Mouse (Mus musculus) kidney, embryonic 15.5 days (tissue): ENCODE results near the gene Mafg. TPM values are rescaled to one million over a fixed set of nuclear protein-coding genes. Genes with fewer than 3 reads are reported as not detected.

Source experiments
- ATAC-seq: fragments of 200-750 bp; cut with Nextera tagmentation; replicated peaks from 2 replicates; pipeline ENCODE4 v1.8.0; 2017; ENCODE audit warnings: moderate TSS enrichment; ENCODE audit not compliant: low FRiP score
- H3K27ac ChIP-seq: fragments of 300-500 bp; sonication (generic); 2 replicates; pipeline ENCODE4 v1.5.1; 2015; ENCODE audit warnings: mild to moderate bottlenecking, inconsistent platforms
- H3K27me3 ChIP-seq: fragments of 300-500 bp; sonication (generic); 2 replicates; pipeline ENCODE4 v1.6.1; 2015; ENCODE audit warnings: inconsistent platforms
- H3K36me3 ChIP-seq: fragments of 300-500 bp; sonication (generic); 2 replicates; pipeline ENCODE4 v1.6.1; 2015; ENCODE audit warnings: inconsistent platforms
- H3K4me1 ChIP-seq: fragments of 300-500 bp; sonication (generic); 2 replicates; pipeline ENCODE4 v1.6.1; 2015; ENCODE audit warnings: inconsistent platforms
- H3K4me2 ChIP-seq: fragments of 300-500 bp; sonication (generic); 2 replicates; pipeline ENCODE4 v1.6.1; 2015; ENCODE audit warnings: moderate library complexity, mild to moderate bottlenecking, inconsistent platforms
- H3K4me3 ChIP-seq: fragments of 300-500 bp; sonication (generic); replicated peaks from 2 replicates; pipeline ENCODE4 v1.5.1; 2015; ENCODE audit warnings: mild to moderate bottlenecking, inconsistent platforms
- H3K9ac ChIP-seq: fragments of 300-500 bp; sonication (generic); 2 replicates; pipeline ENCODE4 v1.6.1; 2015; ENCODE audit warnings: mild to moderate bottlenecking, inconsistent platforms
- H3K9me3 ChIP-seq: fragments of 300-500 bp; sonication (generic); replicated peaks from 2 replicates; pipeline ENCODE4 v1.6.1; 2016; ENCODE audit warnings: inconsistent platforms
- WGBS: fragments of 180-500 bp; shearing (Covaris S2); methylation state at CpG from one replicate; pipeline ENCODE4 v1.1.7; 2015; ENCODE audit warnings: mixed read lengths; 5-methylcytosine and 5-hydroxymethylcytosine counted together
- polyA plus RNA-seq: library from polyadenylated mRNA; unstranded; fragments of >200 nt; fragmentation: Nextera tagmentation; extraction: Ambion mirVana; gene quantifications from 2 replicates; pipeline ENCODE4 v1.2.1, GENCODE M21; 2015

Mafg gene
- polyA plus RNA-seq, 1 experiment from 2014 or later, result 35.9 TPM

DNA sequence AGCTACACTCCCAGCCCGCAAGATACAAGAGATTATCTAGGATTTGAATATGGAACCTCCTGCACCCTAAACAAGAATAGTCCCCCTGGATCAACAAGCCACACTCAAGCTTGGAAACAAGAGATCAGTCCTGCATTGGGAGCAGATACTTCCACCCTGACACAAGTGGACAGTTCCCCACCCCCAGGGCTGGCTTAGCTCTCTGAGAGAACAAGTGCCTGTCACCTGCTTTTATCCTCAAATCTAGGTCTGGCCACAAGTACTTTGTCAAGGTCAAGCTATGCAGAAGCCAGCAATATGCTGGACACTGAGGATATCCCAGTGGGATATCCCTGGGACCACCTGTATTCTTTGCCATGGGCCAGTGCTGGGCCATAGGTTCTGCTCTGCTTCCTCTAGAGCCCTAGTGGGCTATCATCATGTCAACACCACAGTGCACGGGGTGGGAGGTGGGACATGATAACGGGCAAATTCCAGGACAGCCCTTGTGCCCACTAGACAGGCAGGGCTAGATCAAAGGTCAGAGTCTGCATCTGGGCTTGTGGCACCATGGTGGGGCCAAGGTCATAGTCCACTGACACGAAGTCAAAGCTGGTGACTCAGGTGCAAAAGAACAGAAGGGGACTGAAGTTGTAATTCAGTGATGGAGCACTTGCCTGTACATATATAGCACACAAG is 16.6 kb downstream of the Mafg start:
- 50% methylated on average over 4 of the region's 4 CpGs for WGBS
- no peaks in the 10 kb centered on the region for H3K9me3 ChIP-seq
- peak overlapping the region; percentile 91 for H3K4me2 ChIP-seq
- no peak for ATAC-seq
- H3K27ac ChIP-seq, result peak overlapping the region; percentile 80
- H3K36me3 ChIP-seq, result peaks cover 69% of the 10 kb centered on the region
- peaks cover 25% of the 10 kb centered on the region for H3K4me1 ChIP-seq
- H3K9ac ChIP-seq, result peak overlapping the region; percentile 72
- H3K4me3 ChIP-seq, result peak overlapping the region; percentile 75
- no peaks in the 10 kb centered on the region for H3K27me3 ChIP-seq

DNA sequence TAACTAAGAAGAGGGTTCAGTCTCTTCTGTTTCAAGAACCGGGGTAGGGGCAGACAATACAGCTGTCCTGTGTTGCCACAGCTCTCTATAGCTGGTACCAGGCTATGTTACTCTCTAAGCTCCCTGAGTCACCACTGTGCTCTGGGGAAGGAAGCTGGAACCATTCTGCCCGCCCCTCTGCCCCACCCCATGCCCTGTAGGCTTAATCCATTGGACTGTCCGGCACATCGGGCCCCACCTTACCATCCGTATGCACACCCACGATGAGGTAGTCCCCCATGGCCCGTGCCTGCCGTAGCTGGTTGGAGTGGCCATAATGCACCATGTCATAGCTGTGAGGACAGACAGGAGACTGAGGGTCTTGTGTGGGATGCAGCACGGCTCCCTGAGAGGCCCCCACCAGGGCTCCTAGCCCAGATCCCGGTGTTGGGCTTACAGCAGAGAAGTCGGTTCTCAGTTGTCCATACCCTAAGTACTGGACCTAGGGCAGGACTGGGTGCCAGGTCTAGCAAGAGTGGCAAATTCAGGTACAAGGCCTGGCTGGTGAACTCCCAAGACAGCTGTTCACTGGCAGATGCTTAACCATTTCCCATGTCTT is 17.7 kb downstream of the Mafg start:
- Histone ChIP-seq H3K4me1 (peaks cover 25% of the 10 kb centered on the region), H3K4me2 (peak overlapping the region; percentile 10; the same call in 1 of the 2 replicates), H3K36me3 (peaks cover 70% of the 10 kb centered on the region), H3K27me3 (no peaks in the 10 kb centered on the region), H3K9me3 (no peaks in the 10 kb centered on the region), H3K9ac (no peak overlapping the region), H3K27ac (no peak overlapping the region), H3K4me3 (no peak overlapping the region)
- 91% methylated on average over 11 of the region's 11 CpGs for WGBS
- no peak for ATAC-seq

GRCm38 (mm10) chr11:120615167-120615566 is 18.2 kb downstream of the Mafg start:
- no peak overlapping the region for H3K27ac ChIP-seq
- no peak overlapping the region for H3K9ac ChIP-seq
- WGBS, result 97% methylated on average over 6 of the region's 6 CpGs
- no peaks in the 10 kb centered on the region for H3K9me3 ChIP-seq
- no peak for ATAC-seq
- no peak overlapping the region for H3K4me2 ChIP-seq
- H3K4me3 ChIP-seq, result no peak overlapping the region
- peaks cover 25% of the 10 kb centered on the region for H3K4me1 ChIP-seq
- peaks cover 69% of the 10 kb centered on the region for H3K36me3 ChIP-seq
- H3K27me3 ChIP-seq, result no peaks in the 10 kb centered on the region

GRCm38 (mm10) chr11:120613976-120614375 is 19.4 kb downstream of the Mafg start:
- H3K27me3 ChIP-seq, result no peaks in the 10 kb centered on the region
- peaks cover 60% of the 10 kb centered on the region for H3K36me3 ChIP-seq
- no peak overlapping the region for H3K4me3 ChIP-seq
- H3K27ac ChIP-seq, result no peak overlapping the region
- ATAC-seq, result no peak
- no peaks in the 10 kb centered on the region for H3K9me3 ChIP-seq
- H3K9ac ChIP-seq, result no peak overlapping the region
- WGBS, result 87% methylated on average over 8 of the region's 8 CpGs
- peaks cover 35% of the 10 kb centered on the region for H3K4me1 ChIP-seq
- H3K4me2 ChIP-seq, result no peak overlapping the region

DNA sequence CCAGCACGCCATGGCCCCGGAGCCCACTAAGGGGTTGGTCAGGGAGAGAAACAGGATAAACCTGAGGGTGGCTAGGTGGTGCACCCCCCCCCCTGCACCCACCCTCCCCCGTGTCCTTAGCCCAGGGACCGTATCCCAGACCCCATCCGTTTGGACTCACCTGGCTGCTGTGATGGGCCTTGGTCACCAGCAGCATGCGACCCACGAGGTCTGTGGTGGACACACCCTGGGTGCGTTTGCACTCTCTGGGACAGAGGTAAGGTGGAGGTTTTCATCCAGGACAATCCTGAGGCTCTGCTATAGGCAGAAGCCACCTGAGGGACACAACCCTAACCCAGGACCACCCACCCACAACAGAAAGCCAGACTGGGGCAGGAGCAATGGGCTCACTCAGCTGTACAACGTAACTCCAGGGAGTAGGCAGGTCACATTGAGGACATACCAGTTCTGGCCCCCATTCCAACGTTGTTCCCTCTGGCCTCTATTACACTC is 19.9 kb downstream of the Mafg start:
- WGBS, result 90% methylated on average over 10 of the region's 10 CpGs
- H3K36me3 ChIP-seq, result peaks cover 55% of the 10 kb centered on the region
- ATAC-seq, result no peak

GRCm38 (mm10) chr11:120612763-120613162 is 20.6 kb downstream of the Mafg start:
- Histone ChIP-seq H3K27me3 (no peaks in the 10 kb centered on the region), H3K4me1 (peaks cover 40% of the 10 kb centered on the region), H3K36me3 (peaks cover 49% of the 10 kb centered on the region), H3K4me3 (no peak overlapping the region), H3K9ac (no peak overlapping the region), H3K27ac (no peak overlapping the region), H3K9me3 (no peaks in the 10 kb centered on the region), H3K4me2 (no peak overlapping the region)
- no peak; the same call in 1 of the 2 replicates for ATAC-seq
- WGBS, result 45% methylated on average over 6 of the region's 6 CpGs

More for the DNA sequence above, 19.9 kb downstream of the Mafg start:
- H3K27ac ChIP-seq, result no peak overlapping the region
- H3K4me1 ChIP-seq, result peaks cover 39% of the 10 kb centered on the region
- no peak overlapping the region for H3K4me2 ChIP-seq
- H3K9me3 ChIP-seq, result no peaks in the 10 kb centered on the region
- no peaks in the 10 kb centered on the region for H3K27me3 ChIP-seq
- H3K9ac ChIP-seq, result no peak overlapping the region
- H3K4me3 ChIP-seq, result no peak overlapping the region

DNA sequence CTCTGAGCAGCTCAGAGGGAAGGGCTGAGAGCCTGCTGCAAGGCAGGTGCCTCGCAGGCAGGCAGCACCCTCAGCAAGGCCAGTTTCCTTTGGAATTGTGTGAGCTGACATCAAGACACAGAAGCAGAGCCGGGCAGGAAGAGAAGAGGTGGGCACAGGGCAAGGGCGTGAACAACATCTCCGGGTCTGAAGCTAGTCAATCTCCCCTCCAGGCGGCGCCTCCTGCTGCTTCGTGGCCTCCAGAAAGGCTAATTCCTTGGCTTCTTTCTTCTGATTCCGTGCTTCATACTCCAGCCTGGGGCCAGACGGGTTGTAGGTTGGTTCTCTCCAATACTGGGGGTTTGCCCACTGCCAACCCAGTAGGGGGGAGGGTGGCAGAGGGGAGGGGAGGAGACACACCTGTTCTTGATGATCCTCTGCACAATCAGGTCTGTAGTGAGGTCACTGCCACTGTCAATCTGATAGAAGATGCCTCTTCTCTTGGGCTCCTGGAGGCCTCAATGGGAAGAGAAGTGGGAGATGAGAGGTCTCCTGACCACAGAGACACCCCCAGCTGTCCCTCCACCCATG is 22.8 kb downstream of the Mafg start:
- no peak overlapping the region for H3K9ac ChIP-seq
- no peak overlapping the region for H3K4me2 ChIP-seq
- no peak for ATAC-seq
- no peak overlapping the region for H3K4me3 ChIP-seq
- no peak overlapping the region for H3K27ac ChIP-seq
- no peaks in the 10 kb centered on the region for H3K27me3 ChIP-seq
- peaks cover 29% of the 10 kb centered on the region for H3K4me1 ChIP-seq
- WGBS, result 83% methylated on average over 9 of the region's 9 CpGs
- H3K36me3 ChIP-seq, result peaks cover 61% of the 10 kb centered on the region
- no peaks in the 10 kb centered on the region for H3K9me3 ChIP-seq

DNA sequence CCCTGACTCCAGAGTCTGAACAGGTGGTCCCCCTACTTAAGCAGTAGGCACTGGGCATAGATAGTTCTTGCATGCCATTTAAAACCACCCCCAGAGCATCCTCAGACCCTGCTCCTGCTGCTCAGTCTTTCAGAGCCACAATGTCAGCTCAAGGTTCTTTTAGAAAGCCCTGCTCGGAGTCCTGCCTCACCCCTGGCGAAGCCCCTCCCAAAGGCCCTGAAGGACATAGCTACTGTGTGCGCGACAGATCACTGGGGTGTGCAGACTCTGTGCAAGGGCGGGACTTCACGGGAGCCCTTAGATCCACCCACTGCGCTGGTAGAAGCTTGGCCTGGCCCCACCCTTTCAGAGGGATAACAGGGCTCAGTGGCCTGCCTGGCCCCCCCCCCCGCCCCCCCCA is 24.1 kb downstream of the Mafg start:
- Histone ChIP-seq H3K36me3 (peaks cover 66% of the 10 kb centered on the region), H3K27me3 (no peaks in the 10 kb centered on the region), H3K9ac (no peak overlapping the region; the same call in 1 of the 2 replicates), H3K4me1 (peaks cover 29% of the 10 kb centered on the region), H3K4me2 (peak overlapping the region; percentile 65), H3K9me3 (no peaks in the 10 kb centered on the region), H3K27ac (peak overlapping the region; percentile 33), H3K4me3 (peak overlapping the region; percentile 37; the same call in 1 of the 2 replicates)
- 20% methylated on average over 8 of the region's 8 CpGs for WGBS
- ATAC-seq, result peak; percentile 63

- peaks cover 66% of the 10 kb centered on the region for H3K36me3 ChIP-seq
- ATAC-seq, result 0 out of 2 replicates have a peak, but pooled peaks have one; percentile 17
- 4% methylated on average over 45 of the region's 45 CpGs for WGBS
These were observed 25.0 kb downstream of the Mafg start, which contains the start of gene Npb for GRCm38 (mm10) chr11:120608241-120609034. Gene Npb, plus strand, starts transcription at chr11:120608477.

DNA sequence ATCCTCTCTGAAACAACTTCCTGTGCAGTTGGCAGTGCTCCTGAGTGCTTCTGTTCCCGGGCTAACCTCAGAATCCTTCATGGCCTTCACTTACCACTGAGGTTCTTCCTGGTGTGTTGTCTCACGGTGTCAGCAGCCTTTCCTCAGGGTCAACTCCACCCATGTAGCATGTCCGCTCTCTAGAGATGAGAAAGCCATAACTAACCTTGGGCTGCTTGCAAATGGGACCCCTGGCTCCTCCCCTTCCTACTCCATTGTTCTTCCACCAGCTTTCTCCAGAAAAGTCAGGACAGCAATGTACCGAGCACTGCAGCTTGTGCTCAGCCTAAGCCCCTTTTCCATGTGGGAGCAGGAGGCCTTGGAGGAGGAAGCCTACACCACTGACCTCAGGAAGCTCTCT is 26.6 kb downstream of the Mafg start:
- H3K4me3 ChIP-seq, result no peak overlapping the region
- H3K27me3 ChIP-seq, result no peaks in the 10 kb centered on the region
- no peak for ATAC-seq
- 66% methylated on average over 4 of the region's 4 CpGs for WGBS
- no peaks in the 10 kb centered on the region for H3K9me3 ChIP-seq
- peaks cover 67% of the 10 kb centered on the region for H3K36me3 ChIP-seq
- 0 out of 2 replicates have a peak overlapping the region, but pooled peaks have one; percentile 7 for H3K9ac ChIP-seq
- 0 out of 2 replicates have a peak overlapping the region, but pooled peaks have one; percentile 1 for H3K27ac ChIP-seq
- peaks cover 29% of the 10 kb centered on the region for H3K4me1 ChIP-seq
- no peak overlapping the region for H3K4me2 ChIP-seq

More at GRCm38 (mm10) chr11:120608241-120609034, 25.0 kb downstream of the Mafg start, which contains the start of gene Npb:
- Histone ChIP-seq H3K27ac (peak within 1 kb of the TSS; percentile 33), H3K4me2 (peak within 1 kb of the TSS; percentile 65), H3K27me3 (no peaks in the 10 kb centered on the region), H3K9ac (peak within 1 kb of the TSS; percentile 44), H3K4me1 (peaks cover 29% of the 10 kb centered on the region), H3K9me3 (no peaks in the 10 kb centered on the region), H3K4me3 (peak within 1 kb of the TSS; percentile 37)

DNA sequence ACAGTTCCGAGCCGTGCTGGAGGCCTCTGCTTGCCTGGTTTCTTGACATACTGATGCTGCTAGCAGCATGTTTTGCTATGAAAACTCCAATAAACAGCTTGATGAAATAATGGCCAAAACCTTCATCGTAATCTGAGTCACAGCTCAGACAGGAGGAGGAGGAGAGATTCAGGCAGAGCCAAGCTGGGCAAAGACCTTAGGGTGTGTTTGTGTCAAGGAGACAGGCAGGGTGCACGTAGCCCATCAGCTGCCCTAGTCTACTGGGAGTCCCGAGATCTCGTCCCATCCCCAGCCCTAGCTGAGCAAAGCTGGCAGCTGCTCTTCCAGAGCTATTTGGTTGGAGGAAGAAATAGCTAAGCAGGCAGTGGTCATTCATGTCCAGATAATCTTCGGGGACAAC is 27.7 kb downstream of the Mafg start:
- Histone ChIP-seq H3K27me3 (no peaks in the 10 kb centered on the region), H3K36me3 (peaks cover 66% of the 10 kb centered on the region), H3K4me3 (no peak overlapping the region), H3K9me3 (no peaks in the 10 kb centered on the region), H3K4me2 (no peak overlapping the region), H3K4me1 (peaks cover 29% of the 10 kb centered on the region), H3K27ac (no peak overlapping the region), H3K9ac (no peak overlapping the region)
- 90% methylated on average over 7 of the region's 7 CpGs for WGBS
- ATAC-seq, result no peak
